Mouse (Mus musculus): ENCODE data around the gene Atn1. TPM values are rescaled to one million over a fixed set of nuclear protein-coding genes. Genes with fewer than 3 reads are reported as not detected.

Atn1 gene
- total RNA-seq, 2 experiments from 2014 or later: 3.0 to 25.1 TPM

Other genes with a start within 250 kb of the Atn1 start
- gene C1ra, start 244.1 kb downstream of the Atn1 start, total RNA-seq (2014; fragmentation: Nextera tagmentation): 3.5 and 7.7 TPM in 2 replicates
- 4.9 and 5.5 TPM in 2 replicates for gene C1ra, start 244.1 kb downstream of the Atn1 start, total RNA-seq (2017)
- not detected in 2 replicates for gene C1s1, start 214.2 kb downstream of the Atn1 start, total RNA-seq (2014; fragmentation: Nextera tagmentation)
- gene C1s1, start 214.2 kb downstream of the Atn1 start, total RNA-seq (2017): 0.13 TPM in 1 of 2 replicates, not detected in the other
- gene C1rb, start 186.2 kb downstream of the Atn1 start, total RNA-seq (2014; fragmentation: Nextera tagmentation): not detected in 2 replicates
- gene C1rb, start 186.2 kb downstream of the Atn1 start, total RNA-seq (2017): not detected in 2 replicates
- gene C1s2, start 120.4 kb downstream of the Atn1 start, total RNA-seq (2014; fragmentation: Nextera tagmentation): not detected in 2 replicates
- gene C1s2, start 120.4 kb downstream of the Atn1 start, total RNA-seq (2017): not detected in 2 replicates
- 38.3 and 52.1 TPM in 2 replicates for gene Lpcat3, start 93.5 kb downstream of the Atn1 start, total RNA-seq (2014; fragmentation: Nextera tagmentation)
- 23.1 and 29.3 TPM in 2 replicates for gene Lpcat3, start 93.5 kb downstream of the Atn1 start, total RNA-seq (2017)
- gene Emg1, start 44.3 kb downstream of the Atn1 start, total RNA-seq (2014; fragmentation: Nextera tagmentation): 201 and 231 TPM in 2 replicates
- gene Emg1, start 44.3 kb downstream of the Atn1 start, total RNA-seq (2017): 193 and 209 TPM in 2 replicates
- gene Phb2, start 44.2 kb downstream of the Atn1 start, total RNA-seq (2014; fragmentation: Nextera tagmentation): 310 and 315 TPM in 2 replicates
- 320 and 326 TPM in 2 replicates for gene Phb2, start 44.2 kb downstream of the Atn1 start, total RNA-seq (2017)
- gene Ptpn6, start 17.8 kb downstream of the Atn1 start, total RNA-seq (2014; fragmentation: Nextera tagmentation): 169 and 206 TPM in 2 replicates
- 327 and 371 TPM in 2 replicates for gene Ptpn6, start 17.8 kb downstream of the Atn1 start, total RNA-seq (2017)
- 177 and 222 TPM in 2 replicates for gene Grcc10, start 15.2 kb downstream of the Atn1 start, total RNA-seq (2014; fragmentation: Nextera tagmentation)
- 109 and 136 TPM in 2 replicates for gene Grcc10, start 15.2 kb downstream of the Atn1 start, total RNA-seq (2017)
- not detected in 2 replicates for gene Gm45234, start 503 bp downstream of the Atn1 start, total RNA-seq (2014; fragmentation: Nextera tagmentation)
- not detected in 2 replicates for gene Gm45234, start 503 bp downstream of the Atn1 start, total RNA-seq (2017)
- 0.23 TPM in 1 of 2 replicates, not detected in the other for gene Eno2, start 13.1 kb upstream of the Atn1 start, total RNA-seq (2014; fragmentation: Nextera tagmentation)
- gene Eno2, start 13.1 kb upstream of the Atn1 start, total RNA-seq (2017): not detected in 2 replicates
- not detected in 2 replicates for gene Lrrc23, start 23.2 kb upstream of the Atn1 start, total RNA-seq (2014; fragmentation: Nextera tagmentation)
- gene Lrrc23, start 23.2 kb upstream of the Atn1 start, total RNA-seq (2017): 0.98 TPM in 1 of 2 replicates, not detected in the other
- 3.1 and 5.2 TPM in 2 replicates for gene Spsb2, start 52.1 kb upstream of the Atn1 start, total RNA-seq (2014; fragmentation: Nextera tagmentation)
- 4.6 and 10.5 TPM in 2 replicates for gene Spsb2, start 52.1 kb upstream of the Atn1 start, total RNA-seq (2017)
- gene Tpi1, start 57.8 kb upstream of the Atn1 start, total RNA-seq (2014; fragmentation: Nextera tagmentation): 357 and 379 TPM in 2 replicates
- gene Tpi1, start 57.8 kb upstream of the Atn1 start, total RNA-seq (2017): 273 and 305 TPM in 2 replicates
- 88.8 and 89.4 TPM in 2 replicates for gene Usp5, start 73.0 kb upstream of the Atn1 start, total RNA-seq (2014; fragmentation: Nextera tagmentation)
- gene Usp5, start 73.0 kb upstream of the Atn1 start, total RNA-seq (2017): 93.5 and 98.6 TPM in 2 replicates
- 86.1 and 89.0 TPM in 2 replicates for gene Cdca3, start 73.0 kb upstream of the Atn1 start, total RNA-seq (2014; fragmentation: Nextera tagmentation)
- 128 and 162 TPM in 2 replicates for gene Cdca3, start 73.0 kb upstream of the Atn1 start, total RNA-seq (2017)
- not detected in 2 replicates for gene Gnb3, start 83.8 kb upstream of the Atn1 start, total RNA-seq (2014; fragmentation: Nextera tagmentation)
- gene Gnb3, start 83.8 kb upstream of the Atn1 start, total RNA-seq (2017): not detected in 2 replicates
- gene P3h3, start 101.2 kb upstream of the Atn1 start, total RNA-seq (2014; fragmentation: Nextera tagmentation): 1.4 and 4.3 TPM in 2 replicates
- 3.4 and 4.0 TPM in 2 replicates for gene P3h3, start 101.2 kb upstream of the Atn1 start, total RNA-seq (2017)
- 2.0 TPM in 1 of 2 replicates, not detected in the other for gene Gpr162, start 107.5 kb upstream of the Atn1 start, total RNA-seq (2014; fragmentation: Nextera tagmentation)
- gene Gpr162, start 107.5 kb upstream of the Atn1 start, total RNA-seq (2017): not detected in 2 replicates
- gene Cd4, start 131.7 kb upstream of the Atn1 start, total RNA-seq (2014; fragmentation: Nextera tagmentation): 0.90 TPM in 1 of 2 replicates, not detected in the other
- 0.41 and 0.60 TPM in 2 replicates for gene Cd4, start 131.7 kb upstream of the Atn1 start, total RNA-seq (2017)
- 1.4 and 3.8 TPM in 2 replicates for gene Lag3, start 155.2 kb upstream of the Atn1 start, total RNA-seq (2014; fragmentation: Nextera tagmentation)
- 1.4 and 9.6 TPM in 2 replicates for gene Lag3, start 155.2 kb upstream of the Atn1 start, total RNA-seq (2017)
- gene Ptms, start 163.6 kb upstream of the Atn1 start, total RNA-seq (2014; fragmentation: Nextera tagmentation): 16.1 and 21.9 TPM in 2 replicates
- gene Ptms, start 163.6 kb upstream of the Atn1 start, total RNA-seq (2017): 18.5 and 33.0 TPM in 2 replicates
- 82.4 and 102 TPM in 2 replicates for gene Mlf2, start 174.9 kb upstream of the Atn1 start, total RNA-seq (2014; fragmentation: Nextera tagmentation)
- 49.5 and 79.7 TPM in 2 replicates for gene Mlf2, start 174.9 kb upstream of the Atn1 start, total RNA-seq (2017)
- 96.6 and 112 TPM in 2 replicates for gene Cops7a, start 209.0 kb upstream of the Atn1 start, total RNA-seq (2014; fragmentation: Nextera tagmentation)
- gene Cops7a, start 209.0 kb upstream of the Atn1 start, total RNA-seq (2017): 48.8 and 52.0 TPM in 2 replicates
- gene Pianp, start 240.2 kb upstream of the Atn1 start, total RNA-seq (2014; fragmentation: Nextera tagmentation): not detected in 2 replicates
- gene Pianp, start 240.2 kb upstream of the Atn1 start, total RNA-seq (2017): not detected in 2 replicates

Measured in granulocyte monocyte progenitor cell, adult 5-6 weeks (primary cell).